Mouse (Mus musculus) myocyte (in vitro differentiated cells): Measurements from ENCODE around the gene Ccr9.
"Not testable (repeated sequence)": the region's sequence is repeated elsewhere in the genome, so short reads cannot be mapped to it uniquely, and the experiment has no call there.

ENCODE experiments used
- CEBPB ChIP-seq: IDR thresholded peaks from 2 replicates; pipeline ENCODE4 v1.6.1; 2011; ENCODE audit warnings: mild to moderate bottlenecking, moderate library complexity; ENCODE audit not compliant: poor library complexity, insufficient read depth, severe bottlenecking
- E2F4 ChIP-seq: IDR thresholded peaks from one replicate; pipeline ENCODE4 v1.6.1; 2011; ENCODE audit warnings: mild to moderate bottlenecking, control low read depth, moderate library complexity; ENCODE audit not compliant: insufficient read depth
- MAX ChIP-seq: IDR thresholded peaks from one replicate; pipeline ENCODE4 v1.6.1; 2011; ENCODE audit warnings: low read depth, mild to moderate bottlenecking, control low read depth
- MYOD1 ChIP-seq, 3 experiments: IDR thresholded peaks; one replicate each; pipeline ENCODE4 v1.6.1; 2011; ENCODE audit warnings: control low read depth in 2 of 3, low read depth in 2 of 3, mild to moderate bottlenecking in 2 of 3, moderate library complexity in 1 of 3; ENCODE audit not compliant: insufficient read length in 2 of 3, control insufficient read depth in 1 of 3
- MYOG ChIP-seq, 3 experiments: IDR thresholded peaks; one replicate each; pipeline ENCODE4 v1.6.1; 2011; ENCODE audit warnings: control low read depth in 2 of 3, low read depth in 2 of 3, mild to moderate bottlenecking in 2 of 3; ENCODE audit not compliant: insufficient read length in 2 of 3, control insufficient read depth in 1 of 3, insufficient read depth in 1 of 3
- POLR2A ChIP-seq: IDR thresholded peaks from one replicate; pipeline ENCODE4 v1.6.1; 2011; ENCODE audit warnings: low read depth, mild to moderate bottlenecking, control low read depth, moderate library complexity; ENCODE audit not compliant: insufficient read length
- POLR2AphosphoS2 ChIP-seq: IDR thresholded peaks from one replicate; pipeline ENCODE4 v1.6.1; 2011; ENCODE audit warnings: low read depth, control low read depth; ENCODE audit not compliant: insufficient read length
- TCF12 ChIP-seq: IDR thresholded peaks from one replicate; pipeline ENCODE4 v1.6.1; 2011; ENCODE audit warnings: mild to moderate bottlenecking, control low read depth; ENCODE audit not compliant: poor library complexity, insufficient read depth, severe bottlenecking
- TCF3 ChIP-seq: IDR thresholded peaks from one replicate; pipeline ENCODE4 v1.6.1; 2011; ENCODE audit warnings: low read depth, control low read depth; ENCODE audit not compliant: insufficient read length
- USF1 ChIP-seq: IDR thresholded peaks from one replicate; pipeline ENCODE4 v1.6.1; 2011; ENCODE audit warnings: low read depth, mild to moderate bottlenecking, control low read depth, moderate library complexity

DNA sequence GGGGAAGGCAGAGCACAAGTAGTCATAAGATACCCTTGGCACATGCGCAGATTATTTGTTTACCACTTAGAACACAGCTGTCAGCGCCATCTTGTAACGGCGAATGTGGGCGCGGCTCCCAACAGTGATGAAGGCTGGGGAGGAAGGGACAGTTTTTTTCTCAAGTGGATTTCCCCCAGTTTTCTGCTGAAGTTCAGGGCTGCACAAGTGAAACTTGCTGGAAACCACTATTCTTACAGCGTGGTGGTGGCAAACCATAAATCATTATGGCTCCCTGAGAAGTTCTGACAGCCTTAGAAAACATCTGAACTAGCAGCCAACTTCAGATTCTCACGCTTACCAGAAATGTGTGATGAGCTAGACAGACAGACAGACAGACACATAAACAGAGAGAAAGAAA lies 71.4 kb downstream of the Ccr9 start:
- not testable (repeated sequence) for TF ChIP-seq TCF12; POLR2A; POLR2AphosphoS2; E2F4; MAX; CEBPB; USF1; MYOD1 (IDR thresholded peaks at IDR 0.05; ENCODE audit: control insufficient read depth in 1 of 3, insufficient read length in 2 of 3, low read depth in 2 of 3); TCF3; MYOG (IDR thresholded peaks at IDR 0.05; ENCODE audit: control insufficient read depth in 1 of 3, insufficient read depth in 1 of 3, insufficient read length in 2 of 3, low read depth in 2 of 3)
